Mouse (Mus musculus) G1E (cell line): ENCODE data around the gene Nuf2.

Source experiments
- CTCF ChIP-seq: IDR thresholded peaks from 2 replicates; pipeline ENCODE4 v1.5.1; 2012; ENCODE audit warnings: low read depth, low read length, inconsistent platforms, mixed read lengths
- GATA1 ChIP-seq: IDR thresholded peaks from 2 replicates; pipeline ENCODE4 v1.6.1; 2012; ENCODE audit warnings: borderline replicate concordance, low read length, inconsistent platforms, mixed read lengths
- POLR2AphosphoS5 ChIP-seq: IDR thresholded peaks from 2 replicates; pipeline ENCODE4 v1.6.1; 2012; ENCODE audit warnings: low read depth, low read length, inconsistent platforms; ENCODE audit not compliant: insufficient replicate concordance
- TAL1 ChIP-seq: conservative IDR thresholded peaks from 2 replicates; pipeline ENCODE4 v1.6.1; 2012; ENCODE audit warnings: low read depth, low read length, inconsistent platforms, mixed read lengths

DNA sequence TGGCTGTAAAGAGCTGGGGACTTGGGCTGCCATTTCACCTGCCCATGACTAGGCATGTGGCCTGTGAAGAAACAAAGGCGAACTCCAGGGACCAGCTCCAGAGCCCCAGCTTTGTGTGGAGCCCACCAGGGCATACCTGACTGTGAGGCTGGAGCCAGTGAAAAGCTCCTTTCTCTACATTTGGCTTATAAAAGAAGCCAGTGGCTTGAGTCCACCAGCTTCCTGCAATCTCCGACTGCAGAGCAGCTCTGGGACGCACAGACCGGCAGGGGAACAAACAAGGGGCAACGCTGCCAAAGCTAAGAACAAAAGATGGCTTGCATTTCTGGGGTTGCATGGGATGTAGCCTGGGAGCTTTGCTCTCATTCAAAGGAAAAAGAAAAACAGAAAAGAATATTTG, 63.5 kb downstream of the Nuf2 start:
- TF ChIP-seq CTCF (no peak), TAL1 (no peak), GATA1 (no peak), POLR2AphosphoS5 (no peak)
